Mouse (Mus musculus) lung, adult 2 months (tissue): ENCODE measurements around the gene Pilra.

ENCODE experiments used
- CTCF ChIP-seq: fragments of 200-500 bp; IDR thresholded peaks from 2 replicates; pipeline ENCODE4 v1.5.1; 2011; ENCODE audit warnings: mild to moderate bottlenecking, low read length, control low read depth; ENCODE audit not compliant: insufficient read depth
- POLR2A ChIP-seq: fragments of 200-500 bp; IDR thresholded peaks from 2 replicates; pipeline ENCODE4 v1.6.1; 2011; ENCODE audit warnings: low read depth, mild to moderate bottlenecking, control low read depth, low read length, borderline replicate concordance; ENCODE audit errors: extremely low read depth

- TF ChIP-seq CTCF: no peak
- no peak for TF ChIP-seq POLR2A
Observed at GRCm38 (mm10) chr5:137808316-137808715, 27.8 kb downstream of the Pilra start.
